Mouse (Mus musculus) stomach, embryonic 15.5 days (tissue): Measurements from ENCODE around the gene Gm14443. TPM values are rescaled to one million over a fixed set of nuclear protein-coding genes. Genes with fewer than 3 reads are reported as not detected.
A peak's percentile ranks its signal among the peaks of the same experiment; 100 is the strongest.
"Not testable (repeated sequence)": the region's sequence is repeated elsewhere in the genome, so short reads cannot be mapped to it uniquely, and the experiment has no call there.

Experiments used
- ATAC-seq: fragments of 200-750 bp; cut with Nextera tagmentation; 2 replicates; pipeline ENCODE4 v1.8.0; 2017; ENCODE audit warnings: low read depth, moderate number of reproducible peaks, moderate TSS enrichment; ENCODE audit not compliant: insufficient read depth, low FRiP score
- H3K27ac ChIP-seq: fragments of 300-500 bp; sonication (generic); 2 replicates; pipeline ENCODE4 v1.5.1; 2015; ENCODE audit warnings: mild to moderate bottlenecking, inconsistent platforms
- H3K27me3 ChIP-seq: fragments of 300-500 bp; sonication (generic); replicated peaks from 2 replicates; pipeline ENCODE4 v1.6.1; 2015; ENCODE audit warnings: inconsistent platforms
- H3K36me3 ChIP-seq: fragments of 300-500 bp; sonication (generic); 2 replicates; pipeline ENCODE4 v1.6.1; 2015; ENCODE audit warnings: inconsistent platforms
- H3K4me1 ChIP-seq: fragments of 300-500 bp; sonication (generic); 2 replicates; pipeline ENCODE4 v1.6.1; 2015; ENCODE audit warnings: inconsistent platforms
- H3K4me2 ChIP-seq: fragments of 300-500 bp; sonication (generic); 2 replicates; pipeline ENCODE4 v1.6.1; 2015; ENCODE audit warnings: mild to moderate bottlenecking, inconsistent platforms
- H3K4me3 ChIP-seq: fragments of 300-500 bp; sonication (generic); replicated peaks from 2 replicates; pipeline ENCODE4 v1.5.1; 2015; ENCODE audit warnings: inconsistent platforms
- H3K9ac ChIP-seq: fragments of 300-500 bp; sonication (generic); 2 replicates; pipeline ENCODE4 v1.6.1; 2015; ENCODE audit warnings: inconsistent platforms
- H3K9me3 ChIP-seq: fragments of 300-500 bp; sonication (generic); 2 replicates; pipeline ENCODE4 v1.6.1; 2016; ENCODE audit warnings: inconsistent platforms
- WGBS: fragments of 180-500 bp; shearing (Covaris S2); methylation state at CpG from one replicate; pipeline ENCODE4 v1.1.7; 2015; 5-methylcytosine and 5-hydroxymethylcytosine counted together
- polyA plus RNA-seq: library from polyadenylated mRNA; unstranded; fragments of >200 nt; fragmentation: Nextera tagmentation; extraction: Ambion mirVana; gene quantifications from 2 replicates; pipeline ENCODE4 v1.2.1, GENCODE M21; 2015

Gm14443 gene
- polyA plus RNA-seq, 1 experiment from 2014 or later, result 0.65 TPM

- 0% methylated on average over 1 of the region's 2 CpGs for WGBS
- Histone ChIP-seq H3K4me3 (peak within 1 kb of the TSS; percentile 52), H3K4me2 (peak within 1 kb of the TSS; percentile 37)
- H3K36me3 ChIP-seq, ATAC-seq, H3K4me1 ChIP-seq, H3K9ac ChIP-seq, H3K27ac ChIP-seq, H3K9me3 ChIP-seq, H3K27me3 ChIP-seq: not testable (repeated sequence)
These were observed 33.7 kb downstream of the Gm14443 start, which contains the start of gene Gm14399 for GRCm38 (mm10) chr2:175141993-175142295. Gm14399 (minus strand) TSS chr2:175142012.

GRCm38 (mm10) chr2:175141118-175141992 lies 34.3 kb downstream of the Gm14443 start:
- Histone ChIP-seq H3K4me2 (peak overlapping the region; percentile 37), H3K4me3 (peak overlapping the region; percentile 52)
- H3K36me3 ChIP-seq, H3K9me3 ChIP-seq, H3K4me1 ChIP-seq, H3K27ac ChIP-seq, H3K9ac ChIP-seq, ATAC-seq, H3K27me3 ChIP-seq: not testable (repeated sequence)
- WGBS, result 4% methylated on average over 25 of the region's 25 CpGs

- ATAC-seq, H3K9me3 ChIP-seq, H3K4me1 ChIP-seq, H3K4me2 ChIP-seq, H3K4me3 ChIP-seq, H3K27ac ChIP-seq, H3K9ac ChIP-seq, H3K36me3 ChIP-seq, H3K27me3 ChIP-seq: not testable (repeated sequence)
These were observed 35.0 kb downstream of the Gm14443 start for GRCm38 (mm10) chr2:175140624-175141023.

Other genes starting within 250 kb of the Gm14443 start
- not detected in 2 replicates for gene Gm14444, start 165.6 kb downstream of the Gm14443 start, polyA plus RNA-seq
- gene Gm14393, start 108.1 kb downstream of the Gm14443 start, polyA plus RNA-seq, result 0.32 and 1.2 TPM in 2 replicates
- gene Gm14399, start 33.9 kb downstream of the Gm14443 start, polyA plus RNA-seq, result 4.4 and 5.4 TPM in 2 replicates
- 5.2 and 6.4 TPM in 2 replicates for gene Gm14391, start 31.0 kb upstream of the Gm14443 start, polyA plus RNA-seq
- 1.1 TPM in 1 of 2 replicates, not detected in the other for gene Gm14440, start 99.3 kb upstream of the Gm14443 start, polyA plus RNA-seq
- gene Gm4631, start 162.3 kb upstream of the Gm14443 start, polyA plus RNA-seq, result 16.3 and 18.5 TPM in 2 replicates
- 6.5 and 8.3 TPM in 2 replicates for gene Zfp968, start 196.6 kb upstream of the Gm14443 start, polyA plus RNA-seq